Mouse (Mus musculus): ENCODE measurements around the gene Tubgcp2.

GRCm38 (mm10) chr7:140058528-140058927 is 22.1 kb upstream of the Tubgcp2 start:
- TF ChIP-seq POLR2A (IDR thresholded peaks at IDR 0.05; ENCODE audit: low read depth, low read length) = no peak
- no peak for TF ChIP-seq CTCF (IDR thresholded peaks at IDR 0.05; ENCODE audit: borderline replicate concordance, insufficient read depth, low read length)
